Mouse (Mus musculus): ENCODE measurements around the gene Iffo2. TPM values are rescaled to one million over a fixed set of nuclear protein-coding genes. Genes with fewer than 3 reads are reported as not detected.

Gene Iffo2
- total RNA-seq, 2 experiments from 2014 or later, result 1.2 to 2.4 TPM

GRCm38 (mm10) chr4:139526475-139526874 is 3.9 kb upstream of the Iffo2 start:
- ATAC-seq (replicated peaks; ENCODE audit: poor library complexity, severe bottlenecking), result no peak

DNA sequence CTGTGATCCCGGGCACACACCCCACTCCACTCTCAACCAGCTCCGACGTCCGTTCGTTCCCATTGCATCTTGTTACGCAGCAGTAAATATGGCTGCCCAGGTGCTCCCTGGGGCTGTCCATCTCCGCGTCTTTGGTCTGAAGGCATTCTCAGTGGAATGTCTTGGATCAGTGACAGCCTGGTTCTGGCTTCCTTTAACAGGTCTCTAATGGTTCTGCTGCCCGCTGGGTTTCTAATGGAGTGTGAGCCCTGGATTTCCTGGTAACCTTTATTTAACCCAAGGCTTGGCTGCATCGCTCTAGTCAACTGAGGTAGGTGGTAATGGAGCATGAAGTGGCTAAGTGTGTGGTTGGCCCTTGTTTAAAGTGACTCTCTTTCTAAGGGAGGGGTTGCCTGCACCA is 1.7 kb downstream of the Iffo2 start:
- ATAC-seq (replicated peaks; ENCODE audit: poor library complexity, severe bottlenecking), result no peak

DNA sequence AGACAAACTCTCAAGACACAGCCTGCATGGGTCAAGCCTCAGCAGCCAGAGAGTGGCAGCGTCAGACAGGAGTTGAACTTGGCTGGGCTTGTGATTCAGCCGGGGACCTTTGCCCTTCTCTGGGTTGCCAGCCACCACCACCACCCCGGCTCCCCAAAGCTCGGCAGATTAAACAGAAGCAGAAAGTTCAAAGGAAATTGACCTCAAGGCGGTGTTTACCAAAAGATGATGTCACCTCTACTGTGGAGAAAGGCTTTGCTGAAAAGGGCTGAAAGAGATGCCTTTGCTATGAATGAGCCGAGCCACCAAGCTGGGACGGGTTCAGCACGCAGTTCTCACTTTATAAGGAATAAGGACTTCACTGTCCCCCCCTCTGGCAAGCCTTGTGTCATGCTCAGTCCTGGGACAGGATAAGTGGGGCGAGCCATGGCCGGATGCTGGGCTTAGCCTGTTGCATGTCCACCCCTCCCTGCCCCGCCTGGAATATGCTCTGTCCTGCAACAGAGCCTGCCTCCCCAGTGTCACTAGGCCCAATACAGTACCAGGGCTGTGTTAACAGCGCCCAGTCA is 4.9 kb downstream of the Iffo2 start:
- no peak for ATAC-seq (replicated peaks; ENCODE audit: poor library complexity, severe bottlenecking)

DNA sequence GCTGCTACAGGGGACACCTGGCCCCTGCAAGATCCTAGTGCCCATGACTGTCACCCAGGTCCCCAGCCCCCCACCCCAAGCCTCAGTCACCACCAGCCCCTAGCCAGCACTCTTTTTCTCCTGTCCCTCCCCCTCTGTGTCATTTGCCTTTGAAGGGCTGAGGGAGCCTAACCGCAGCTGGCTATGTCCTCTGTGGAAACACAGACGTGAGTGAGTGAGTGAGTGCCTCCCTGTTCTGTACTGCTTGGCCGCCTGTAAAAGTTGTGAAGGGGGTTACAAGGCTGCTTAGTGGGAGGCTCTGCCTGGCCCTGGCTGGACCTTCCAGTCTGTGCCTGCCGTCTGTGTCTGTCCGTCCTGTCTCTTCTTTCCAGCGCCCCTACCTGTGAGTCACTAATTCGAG is 5.4 kb downstream of the Iffo2 start:
- no peak for ATAC-seq (replicated peaks; ENCODE audit: poor library complexity, severe bottlenecking)

DNA sequence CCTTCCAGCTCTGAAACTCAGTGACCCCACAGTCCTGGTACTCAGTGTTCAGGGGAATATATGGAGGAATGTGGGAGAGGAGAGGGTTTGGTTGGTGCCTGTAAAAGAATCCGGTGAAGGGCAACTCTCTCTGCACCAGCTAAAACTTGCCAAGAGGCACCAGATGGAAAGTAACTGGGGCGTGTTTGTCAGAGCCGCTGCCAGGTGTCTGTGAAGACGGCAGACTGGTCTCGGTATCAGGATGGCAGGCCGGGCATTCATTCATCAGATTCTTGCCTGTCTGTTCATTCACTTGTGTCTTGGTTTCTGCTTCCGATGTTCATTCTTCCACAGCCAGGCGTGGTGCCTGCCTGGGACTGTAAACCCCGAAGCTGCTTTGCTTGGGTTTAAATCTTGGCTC is 6.4 kb downstream of the Iffo2 start:
- ATAC-seq (replicated peaks; ENCODE audit: poor library complexity, severe bottlenecking), result no peak

GRCm38 (mm10) chr4:139540784-139541183 is 10.4 kb downstream of the Iffo2 start:
- ATAC-seq (replicated peaks; ENCODE audit: poor library complexity, severe bottlenecking), result no peak

DNA sequence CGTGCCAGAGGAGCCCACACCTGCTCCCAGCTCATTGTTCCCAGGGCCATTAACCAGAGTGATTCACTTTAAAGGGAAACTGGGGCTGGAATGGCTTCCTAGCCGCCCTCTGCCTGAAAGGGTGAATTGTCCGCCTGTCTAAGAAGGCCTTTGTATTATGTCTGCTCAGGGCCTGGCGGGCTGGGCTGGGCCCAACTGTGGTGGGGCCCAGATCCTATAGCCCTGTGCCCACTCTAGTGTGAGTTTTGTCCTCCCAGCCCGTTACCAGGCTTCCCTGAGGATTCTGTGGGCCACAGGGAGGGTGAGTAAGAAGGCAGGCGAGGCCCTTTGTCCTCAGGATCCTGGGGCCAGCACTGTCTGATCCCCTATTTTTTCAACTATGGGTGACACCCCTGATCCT is 15.4 kb downstream of the Iffo2 start:
- no peak for ATAC-seq (replicated peaks; ENCODE audit: poor library complexity, severe bottlenecking)

DNA sequence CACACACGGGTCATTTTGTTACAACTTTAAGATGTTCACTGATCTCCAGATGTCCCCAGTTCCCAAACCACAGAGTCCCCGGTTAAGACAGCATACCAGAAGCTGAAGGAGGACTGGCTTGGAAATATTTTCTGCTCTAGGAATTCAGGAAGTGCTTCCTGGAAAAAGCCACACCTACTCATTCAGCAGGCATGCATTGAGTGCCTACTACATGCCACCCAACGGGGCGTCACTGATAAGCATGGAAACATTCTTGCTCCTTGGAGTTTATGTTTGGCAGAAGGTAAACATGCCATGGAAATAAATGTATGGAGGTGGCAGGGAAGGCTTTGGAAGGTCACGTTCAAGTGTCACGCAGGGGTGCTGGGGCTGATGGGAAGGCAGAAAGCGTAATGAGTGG is 19.1 kb downstream of the Iffo2 start:
- ATAC-seq (replicated peaks; ENCODE audit: poor library complexity, severe bottlenecking), result no peak

DNA sequence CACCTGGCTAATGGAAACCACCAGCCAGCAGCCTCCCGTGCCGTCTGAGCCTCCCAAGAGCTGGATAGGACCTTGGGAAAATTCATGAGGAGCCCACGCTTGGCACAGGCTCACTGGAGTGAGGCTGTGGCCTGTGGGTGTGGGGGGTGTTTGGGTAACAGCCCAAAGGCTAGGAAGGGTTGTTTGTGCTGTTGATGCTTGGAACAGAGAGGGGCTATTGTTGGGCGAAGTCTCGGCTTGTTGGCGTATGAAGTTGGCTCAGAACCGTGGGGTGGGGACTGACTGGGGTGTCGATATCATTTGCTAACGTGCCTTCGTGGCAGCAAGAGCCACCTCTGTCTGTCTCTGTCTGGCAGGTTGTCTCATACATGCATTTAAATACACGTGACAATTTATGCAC is 24.9 kb downstream of the Iffo2 start:
- ATAC-seq (replicated peaks; ENCODE audit: poor library complexity, severe bottlenecking), result no peak

GRCm38 (mm10) chr4:139555951-139556350 is 25.6 kb downstream of the Iffo2 start:
- no peak for ATAC-seq (replicated peaks; ENCODE audit: poor library complexity, severe bottlenecking)

DNA sequence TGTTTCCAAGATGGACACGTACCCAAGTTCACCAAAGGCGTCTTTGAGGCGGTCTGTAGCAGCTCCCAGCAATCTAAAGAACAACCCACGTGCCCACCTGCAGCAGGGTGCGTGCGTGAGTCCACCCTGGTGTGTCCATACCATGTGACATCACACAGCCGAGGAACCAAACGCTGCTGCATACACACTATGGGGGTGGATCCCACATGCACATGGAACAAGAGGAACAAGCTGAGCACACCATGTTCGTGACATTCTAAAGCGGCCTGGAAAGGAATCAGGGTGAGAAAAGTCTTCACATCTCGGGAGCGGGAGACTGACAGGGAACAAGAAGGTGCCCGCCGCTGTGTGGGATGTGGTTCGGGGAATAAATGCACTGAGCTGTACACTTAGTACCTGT is 38.0 kb downstream of the Iffo2 start:
- no peak for ATAC-seq (replicated peaks; ENCODE audit: poor library complexity, severe bottlenecking)

DNA sequence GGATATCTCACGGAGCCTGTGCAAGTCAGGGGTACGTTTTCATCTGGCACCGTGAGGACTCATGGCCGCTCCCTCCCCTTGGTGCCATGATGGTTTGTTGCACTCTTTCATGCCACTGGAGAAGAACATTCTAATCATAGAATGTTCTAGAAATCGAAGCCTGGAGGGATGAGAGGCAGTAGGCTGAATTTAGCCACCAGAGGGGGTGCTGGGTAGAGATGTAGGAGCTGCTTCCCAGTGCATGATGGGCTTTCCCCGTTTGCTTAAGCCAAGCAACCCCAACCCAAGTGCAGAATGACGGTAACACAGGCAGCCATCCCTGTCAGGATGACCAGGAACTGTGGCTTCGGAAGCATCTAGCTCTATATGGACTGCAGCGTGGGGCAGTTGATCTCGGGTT is 40.4 kb downstream of the Iffo2 start:
- no peak for ATAC-seq (replicated peaks; ENCODE audit: poor library complexity, severe bottlenecking)

- no peak for ATAC-seq (replicated peaks; ENCODE audit: poor library complexity, severe bottlenecking)
Observed at GRCm38 (mm10) chr4:139572928-139573512, 42.7 kb downstream of the Iffo2 start.

DNA sequence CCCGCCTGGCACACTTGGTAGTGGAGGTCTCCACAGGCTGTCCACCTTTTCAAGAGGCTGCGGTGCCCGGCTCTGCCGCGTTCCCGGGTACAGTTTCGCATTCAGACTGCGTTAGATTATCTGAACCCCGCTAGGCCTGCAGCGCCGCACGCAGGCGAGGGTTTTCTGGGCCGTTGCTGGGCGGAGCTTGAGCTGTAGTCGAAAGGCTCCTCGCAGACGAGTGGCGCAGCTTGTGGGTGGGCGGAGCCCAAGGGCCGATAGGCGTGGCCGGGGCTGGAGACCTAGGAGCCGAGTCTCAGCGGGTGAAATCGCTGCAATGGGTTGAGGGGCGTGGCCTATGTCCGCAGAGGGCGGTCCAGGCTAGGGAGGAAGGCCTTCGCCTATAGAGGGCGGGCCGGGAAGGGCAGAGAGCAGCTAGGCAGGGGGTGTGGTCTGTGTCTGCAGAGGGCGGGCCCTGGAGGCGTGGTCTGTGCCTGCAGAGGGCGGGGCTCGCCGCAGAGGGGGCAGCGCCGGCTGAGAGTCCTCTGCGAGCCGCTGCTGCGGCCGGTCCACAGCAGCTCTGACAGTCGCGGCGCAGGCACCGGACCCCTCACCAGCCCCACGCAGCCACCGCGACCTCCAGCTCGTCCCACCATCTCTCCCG is 43.9 kb downstream of the Iffo2 start:
- peak; percentile 91 for ATAC-seq (replicated peaks; ENCODE audit: poor library complexity, severe bottlenecking)

DNA sequence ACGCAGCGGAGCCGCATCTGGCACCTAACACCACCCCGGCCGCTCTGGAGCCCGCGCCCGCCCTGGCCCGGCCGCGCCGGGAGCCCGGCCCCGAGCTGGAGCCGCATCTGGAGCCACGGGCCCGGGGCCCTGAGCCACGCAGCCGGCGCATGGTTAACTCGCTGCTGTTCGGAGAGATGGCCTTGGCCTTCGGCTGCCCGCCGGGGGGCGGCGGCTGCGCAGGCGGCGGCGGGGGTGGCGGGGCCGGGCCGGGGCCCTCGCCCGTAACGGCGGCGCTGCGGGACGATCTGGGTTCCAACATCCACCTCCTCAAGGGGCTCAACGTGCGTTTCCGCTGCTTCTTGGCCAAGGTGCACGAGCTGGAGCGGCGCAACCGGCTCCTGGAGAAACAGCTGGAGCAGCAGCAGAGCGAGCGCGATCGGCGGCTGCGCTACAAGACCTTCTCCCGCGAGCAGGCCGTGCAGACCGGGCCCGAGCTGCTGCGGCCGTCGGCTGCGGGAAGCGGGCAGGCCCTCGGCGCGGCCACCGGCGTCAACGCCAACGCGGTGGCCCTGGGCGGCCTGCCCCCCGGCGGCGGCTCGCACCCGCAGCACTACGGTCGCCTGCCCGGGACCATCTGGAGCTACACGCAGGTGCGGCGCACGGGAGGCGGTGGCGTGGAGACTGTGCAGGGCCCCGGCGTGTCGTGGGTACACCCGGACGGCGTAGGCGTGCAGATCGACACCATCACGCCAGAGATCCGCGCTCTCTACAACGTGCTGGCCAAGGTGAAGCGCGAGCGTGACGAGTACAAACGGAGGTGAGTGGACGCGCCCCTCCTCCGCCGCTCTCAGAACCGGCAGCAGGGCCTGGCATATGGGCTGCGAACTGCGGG is 44.7 kb downstream of the Iffo2 start:
- ATAC-seq (replicated peaks; ENCODE audit: poor library complexity, severe bottlenecking), result 0 out of 2 replicates have a peak, but pooled peaks have one; percentile 1

DNA sequence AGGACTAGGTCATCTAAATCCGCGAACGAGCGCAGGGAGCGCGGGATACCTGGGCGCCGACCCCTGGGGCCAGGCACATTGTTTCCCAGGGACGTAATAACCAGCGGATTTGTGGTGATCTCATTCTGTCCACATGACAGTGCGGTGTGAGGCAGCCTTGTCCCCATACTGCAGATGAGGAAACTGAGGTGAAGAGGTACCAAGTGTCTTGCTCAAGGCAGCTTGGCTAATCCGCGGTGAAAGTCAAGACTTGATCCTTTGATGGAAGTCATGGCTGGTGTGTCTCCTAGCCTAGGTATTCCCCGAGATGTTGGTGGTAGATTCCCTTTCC is 45.3 kb downstream of the Iffo2 start:
- ATAC-seq (replicated peaks; ENCODE audit: poor library complexity, severe bottlenecking), result no peak

DNA sequence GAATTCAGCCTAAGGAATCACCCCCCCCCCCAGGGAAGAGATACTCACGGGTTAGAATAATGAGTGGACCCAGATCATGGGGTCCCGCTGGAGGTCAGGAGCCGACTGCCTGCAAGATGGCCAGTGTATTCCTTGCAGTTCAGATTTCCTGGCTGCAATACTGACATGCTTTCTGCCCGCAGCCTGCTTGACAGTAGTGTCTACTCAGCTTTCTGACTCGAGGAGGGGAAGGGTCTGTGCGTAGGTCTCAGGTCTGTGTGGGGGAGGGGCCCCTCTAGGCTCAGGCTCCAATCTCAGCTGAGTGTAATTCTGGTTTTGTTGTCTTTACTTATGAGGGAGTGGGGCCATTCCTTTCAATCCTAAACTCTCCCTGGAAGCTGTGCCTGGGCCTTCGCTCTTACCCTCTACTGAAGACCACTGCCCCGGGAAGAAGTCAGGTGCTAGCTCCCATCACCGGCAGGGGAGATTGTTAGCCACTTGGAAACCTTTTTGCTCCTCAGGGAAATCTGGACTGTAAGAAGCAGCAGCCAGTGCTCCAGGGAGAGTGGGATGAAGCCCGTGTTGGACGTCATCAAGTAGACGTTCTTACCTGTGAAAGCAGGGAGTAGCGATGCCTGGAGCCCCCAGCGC is 46.0 kb downstream of the Iffo2 start:
- no peak for ATAC-seq (replicated peaks; ENCODE audit: poor library complexity, severe bottlenecking)

DNA sequence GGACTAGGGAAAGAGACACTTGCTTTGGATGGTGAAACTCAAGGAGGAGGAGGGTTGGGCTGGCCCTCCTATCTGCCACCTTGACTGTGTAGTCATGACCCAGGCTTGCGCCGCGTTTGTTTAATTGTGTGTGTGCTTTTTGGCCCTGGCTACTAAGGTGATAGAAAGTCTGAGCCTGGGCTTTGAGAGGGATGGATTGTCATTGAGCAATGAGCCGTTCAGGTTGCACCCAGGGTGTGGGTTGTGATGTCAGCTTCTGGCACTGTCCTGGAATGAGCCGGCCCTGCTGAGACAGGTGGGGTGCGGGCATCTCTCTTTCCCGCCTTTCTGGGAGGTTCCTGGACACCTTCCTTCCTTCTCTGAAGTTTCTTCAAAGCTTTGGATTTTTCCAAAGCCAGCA is 46.7 kb downstream of the Iffo2 start:
- no peak for ATAC-seq (replicated peaks; ENCODE audit: poor library complexity, severe bottlenecking)

- no peak for ATAC-seq (replicated peaks; ENCODE audit: poor library complexity, severe bottlenecking)
Observed at GRCm38 (mm10) chr4:139578389-139578788, 48.0 kb downstream of the Iffo2 start.

DNA sequence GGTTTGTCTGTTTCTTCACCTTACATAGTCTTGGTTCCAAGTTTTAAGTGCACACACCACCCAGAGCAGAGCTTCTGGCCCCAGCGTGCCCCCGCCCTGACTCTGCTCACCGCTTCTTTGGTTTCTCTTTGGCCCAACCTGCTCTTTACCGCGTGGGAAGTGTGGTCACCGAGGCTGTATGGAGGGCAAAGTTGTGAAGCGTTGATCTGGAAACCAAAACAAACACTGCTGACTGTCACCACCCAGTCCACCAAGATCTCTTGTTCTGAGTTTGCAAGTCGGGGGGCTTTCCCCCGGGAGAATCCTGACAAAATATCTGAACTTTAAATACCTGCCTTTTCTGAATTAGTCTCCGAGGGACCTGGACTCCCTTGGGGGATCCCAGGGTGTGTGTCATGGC is 48.7 kb downstream of the Iffo2 start:
- 0 out of 2 replicates have a peak, but pooled peaks have one; percentile 13 for ATAC-seq (replicated peaks; ENCODE audit: poor library complexity, severe bottlenecking)

DNA sequence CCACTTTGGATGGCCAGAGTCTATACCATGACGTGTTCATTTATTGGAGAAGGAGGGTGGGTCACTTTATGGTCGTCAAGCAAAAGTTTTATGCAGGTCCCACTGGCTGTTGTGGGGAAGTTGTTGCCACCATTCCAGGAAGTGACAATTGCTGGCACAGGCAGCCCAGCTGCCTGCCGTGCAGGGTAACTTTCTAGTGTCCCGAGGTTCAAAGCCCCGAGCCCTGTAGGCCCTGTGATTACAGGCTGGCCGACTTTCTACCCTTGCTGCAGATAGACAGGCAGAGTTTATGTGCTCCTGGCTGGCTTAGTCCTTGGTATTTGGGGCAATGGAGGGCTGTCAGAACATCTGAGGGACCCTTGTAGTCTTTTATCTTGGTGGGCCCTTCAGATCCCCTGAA is 49.1 kb downstream of the Iffo2 start:
- no peak for ATAC-seq (replicated peaks; ENCODE audit: poor library complexity, severe bottlenecking)

Measured in granulocyte monocyte progenitor cell, adult 5-6 weeks (primary cell).